Mouse (Mus musculus) heart, postnatal 4 days (tissue): ENCODE data around the gene E430018J23Rik. TPM values are rescaled to one million over a fixed set of nuclear protein-coding genes. Genes with fewer than 3 reads are reported as not detected.
"Not testable (repeated sequence)": the region's sequence is repeated elsewhere in the genome, so short reads cannot be mapped to it uniquely, and the experiment has no call there.

Experiments used
- DNase-seq: peaks from one replicate; pipeline ENCODE4 v3.0.0; 2021
- total RNA-seq, 2 experiments: library from RNA; stranded (reverse); gene quantifications; 2 replicates each; pipeline ENCODE4 v1.2.3; 2021

The E430018J23Rik gene
- total RNA-seq = 1 to 10 TPM; 4.0 to 4.8 TPM

GRCm38 (mm10) chr7:127393157-127393943 is at the start of gene E430018J23Rik:
E430018J23Rik (minus strand) TSS chr7:127393629.
- peak; percentile 98 for DNase-seq

GRCm38 (mm10) chr7:127437724-127438123 is 44.3 kb upstream of the E430018J23Rik start:
- peak; percentile 32 for DNase-seq

DNA sequence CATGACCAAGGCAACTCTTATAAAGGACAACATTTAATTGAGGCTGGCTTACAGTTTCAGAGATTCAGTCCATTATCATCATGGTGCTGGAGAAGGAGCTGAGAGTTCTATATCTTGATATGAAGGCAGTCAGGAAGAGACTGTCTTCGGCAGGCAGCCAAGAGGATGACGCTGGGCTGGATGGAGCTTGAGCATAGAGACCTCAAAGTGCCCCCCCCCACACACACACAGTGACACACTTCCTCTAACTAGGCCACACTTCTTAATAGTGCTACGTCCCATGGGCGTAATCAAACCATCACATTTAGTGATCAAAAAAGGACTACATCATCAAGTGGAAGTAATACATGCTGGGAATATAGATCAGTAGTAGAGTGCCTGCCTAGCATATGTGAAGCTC is 41.8 kb upstream of the E430018J23Rik start:
- DNase-seq = no peak

DNA sequence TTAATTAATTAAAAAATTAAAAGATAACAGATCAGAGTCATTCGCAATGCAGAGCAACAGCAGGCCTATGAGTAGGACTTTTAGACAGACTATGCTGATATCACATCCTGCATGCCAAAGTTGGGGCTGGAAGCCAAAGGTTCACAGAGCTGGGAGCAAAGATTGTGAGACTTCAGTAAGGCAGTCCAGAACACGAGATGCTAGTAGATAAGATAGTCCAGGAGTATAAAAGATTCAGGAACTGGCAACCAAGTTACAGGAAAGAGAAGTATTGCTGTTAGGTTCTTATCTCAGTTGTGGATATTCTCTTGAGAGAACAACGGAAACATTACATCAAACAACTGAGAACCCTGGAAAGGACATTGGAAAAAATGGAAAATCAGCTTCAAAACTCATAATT is 32.9 kb upstream of the E430018J23Rik start:
- no peak for DNase-seq

DNA sequence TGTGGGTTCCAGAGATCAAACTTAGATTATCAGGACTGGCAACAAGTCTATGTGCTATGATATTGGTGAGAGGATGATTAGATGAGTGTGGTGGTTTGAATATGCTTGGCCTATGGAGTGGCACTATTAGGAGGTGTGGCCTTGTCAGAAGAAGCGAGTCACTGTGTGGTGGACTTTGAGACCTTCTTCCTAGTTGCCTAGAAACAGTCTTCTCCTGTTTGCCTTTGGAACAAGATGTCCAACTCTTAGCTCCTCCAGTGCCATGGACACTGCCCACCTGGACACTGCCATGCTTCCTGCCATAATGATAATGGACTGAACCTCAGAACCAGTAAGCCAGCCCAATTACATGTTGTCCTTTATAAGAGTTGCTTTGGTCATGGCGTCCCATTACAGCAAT is 32.5 kb upstream of the E430018J23Rik start:
- no peak for DNase-seq

- no peak for DNase-seq
These were observed 31.9 kb upstream of the E430018J23Rik start for GRCm38 (mm10) chr7:127425291-127425690.

DNA sequence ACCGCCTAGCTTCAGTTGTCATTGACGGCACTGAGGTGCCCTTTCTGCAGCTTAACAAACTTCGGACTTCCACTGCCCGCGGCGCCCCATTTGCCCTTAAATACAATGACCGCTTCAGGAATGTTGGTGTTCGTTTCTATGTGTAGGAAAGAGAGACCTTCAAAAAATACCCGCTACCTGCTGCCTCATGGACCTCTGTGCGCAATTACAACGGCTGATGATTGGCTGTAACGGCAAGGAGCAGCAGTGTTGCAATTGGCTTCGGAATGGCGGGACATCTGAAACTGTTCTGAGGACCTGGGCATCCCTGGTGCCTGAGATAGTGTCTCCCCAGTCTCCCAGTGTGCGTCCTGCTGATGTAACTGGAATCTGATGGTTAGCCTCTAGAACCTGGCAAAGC is 28.8 kb upstream of the E430018J23Rik start:
- DNase-seq = peak; percentile 29

DNA sequence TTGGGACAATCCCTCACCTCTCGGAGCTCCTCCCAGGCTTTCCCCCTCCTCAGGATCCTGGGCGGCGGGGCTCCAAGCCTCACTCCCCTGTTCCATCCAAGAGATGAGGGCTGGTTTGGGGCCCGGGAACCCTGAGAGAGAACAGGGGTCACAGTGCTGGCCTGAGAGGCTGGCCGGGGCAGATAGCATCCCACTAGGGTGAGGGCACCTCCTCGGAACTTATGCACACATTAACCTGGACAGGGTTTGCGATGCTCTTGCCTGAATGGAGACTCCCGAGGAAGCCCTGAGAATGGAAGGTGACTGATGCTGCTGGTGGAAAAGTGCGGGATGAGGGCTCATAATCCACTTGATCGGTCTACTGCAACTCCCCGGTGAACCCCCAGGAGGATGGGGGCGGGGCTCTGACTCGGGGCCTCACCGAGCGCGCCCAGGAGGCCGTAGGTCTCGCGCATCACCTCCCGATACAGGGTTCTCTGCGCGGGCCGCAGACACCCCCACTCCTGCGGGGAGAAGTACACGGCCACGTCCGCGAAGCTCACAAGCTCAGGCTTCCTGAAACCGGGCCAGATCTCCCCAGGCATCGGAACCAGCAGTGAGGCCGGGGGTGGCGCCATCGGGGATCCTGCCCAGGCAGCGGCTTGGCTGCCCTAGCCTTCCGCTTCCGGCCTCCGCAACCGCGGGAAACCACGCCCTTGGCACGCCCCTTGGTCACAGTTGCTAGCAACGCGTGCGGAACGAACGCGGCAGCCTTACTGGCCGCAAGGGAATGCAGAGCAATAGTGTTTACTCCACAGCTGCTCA is 28.2 kb upstream of the E430018J23Rik start, which contains the start of gene Zfp688:
TSS of gene Zfp688 (minus strand) at position 681 of the 804 bp plus-strand sequence.
- peak; percentile 97 for DNase-seq

DNA sequence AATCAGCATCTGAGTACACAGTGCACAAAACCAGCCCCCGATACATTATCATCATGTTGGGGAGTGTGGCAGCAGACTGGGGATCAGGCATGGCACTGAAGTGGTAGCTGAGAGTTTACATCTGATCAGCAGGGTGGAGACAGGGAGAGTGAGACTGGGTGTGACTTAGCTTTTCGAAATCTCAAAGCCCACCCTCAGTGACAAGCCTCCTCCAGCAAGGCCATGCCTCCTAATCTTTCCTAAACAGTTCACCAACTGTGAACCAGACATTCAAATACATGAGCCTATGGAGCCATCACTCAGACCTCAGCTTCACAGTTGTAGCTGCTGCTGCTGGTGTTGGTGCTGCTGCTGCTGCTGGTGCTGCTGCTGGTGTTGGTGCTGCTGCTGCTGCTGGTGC is 18.0 kb upstream of the E430018J23Rik start:
- no peak for DNase-seq

DNA sequence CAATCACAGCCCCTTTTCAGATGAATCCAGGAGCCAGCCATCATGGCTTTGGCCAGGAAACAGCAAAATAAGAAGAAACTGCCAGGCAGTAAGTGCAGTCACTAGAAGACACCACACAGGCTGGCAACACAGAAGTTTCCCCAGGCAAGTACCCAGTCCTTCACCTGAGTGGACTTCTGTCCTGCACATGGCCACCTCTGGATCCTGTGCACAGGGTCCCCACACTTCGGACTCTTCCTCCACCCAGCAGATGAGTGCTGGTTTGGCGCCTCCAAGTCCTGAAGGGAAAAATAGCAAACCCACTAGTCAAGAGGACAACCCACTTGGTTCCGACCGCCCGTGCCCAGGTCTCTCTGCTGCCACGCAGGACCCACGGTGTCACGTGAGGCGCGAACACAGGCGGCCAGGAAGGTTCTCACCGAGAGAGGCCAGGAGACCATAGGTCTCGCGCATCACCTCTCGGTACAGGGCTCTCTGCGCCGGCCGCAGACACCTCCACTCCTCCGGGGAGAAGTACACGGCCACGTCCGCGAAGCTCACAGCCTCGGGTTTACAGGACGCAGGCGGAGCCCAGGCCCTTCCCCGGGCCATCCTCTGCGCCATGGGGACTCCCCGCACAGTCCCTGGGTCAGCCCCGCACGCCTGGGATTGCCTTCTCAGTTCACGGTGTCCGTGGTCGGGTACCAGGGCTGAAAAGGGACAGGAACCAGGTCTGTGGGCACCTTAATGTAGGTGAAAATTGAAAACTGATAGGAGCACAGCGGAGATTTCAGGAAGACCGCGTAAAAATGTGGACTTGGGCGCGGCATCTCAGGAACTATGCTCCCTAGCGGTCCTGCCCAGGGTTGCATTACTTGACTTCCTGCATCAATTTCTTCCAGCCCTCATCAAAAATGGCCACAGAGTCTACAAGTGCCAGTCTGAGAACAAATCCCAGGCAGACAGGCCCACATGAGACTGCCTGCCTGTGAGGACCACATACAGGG is 12.9 kb upstream of the E430018J23Rik start, which contains the start of gene Zfp764:
TSS of gene Zfp764 (minus strand) at position 821 of the 986 bp plus-strand sequence.
- DNase-seq = peak; percentile 93

DNA sequence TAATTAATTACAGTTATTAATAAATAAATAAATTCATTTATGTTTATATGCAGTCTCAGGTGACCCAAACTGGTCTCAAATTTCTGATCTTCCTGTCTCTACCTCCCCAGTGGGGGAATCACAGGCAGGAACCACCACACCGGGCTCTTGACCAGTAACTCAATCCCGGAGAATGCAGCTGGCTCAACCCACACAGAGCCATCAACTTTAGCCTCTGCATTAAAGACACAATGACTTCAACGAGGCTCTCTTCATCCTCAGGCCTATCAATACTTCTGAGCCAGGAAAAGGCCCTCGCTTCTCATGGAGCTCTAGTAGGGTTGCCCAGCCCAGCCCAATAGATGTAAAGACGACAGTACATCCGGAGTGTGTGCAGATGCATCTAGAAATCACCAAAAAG is 10.7 kb upstream of the E430018J23Rik start:
- not testable (repeated sequence) for DNase-seq

- no peak for DNase-seq
These were observed 9.6 kb upstream of the E430018J23Rik start for GRCm38 (mm10) chr7:127402980-127403379.

- DNase-seq = no peak
These were observed 6.9 kb upstream of the E430018J23Rik start for GRCm38 (mm10) chr7:127400355-127400754.

GRCm38 (mm10) chr7:127393944-127394333 is 510 bp upstream of the E430018J23Rik start:
- DNase-seq = no peak

GRCm38 (mm10) chr7:127392251-127392824 is 1.1 kb downstream of the E430018J23Rik start:
- no peak for DNase-seq

- DNase-seq = no peak
These were observed 1.9 kb downstream of the E430018J23Rik start for GRCm38 (mm10) chr7:127391538-127391937.

GRCm38 (mm10) chr7:127390306-127390705 is 3.1 kb downstream of the E430018J23Rik start:
- DNase-seq = no peak

- not testable (repeated sequence) for DNase-seq
These were observed 5.2 kb downstream of the E430018J23Rik start for GRCm38 (mm10) chr7:127388201-127388600.

GRCm38 (mm10) chr7:127386641-127387392 is 6.6 kb downstream of the E430018J23Rik start, which contains the start of gene 9130019O22Rik:
9130019O22Rik (minus strand) TSS chr7:127387166.
- DNase-seq = peak; percentile 93

GRCm38 (mm10) chr7:127385560-127385959 is 7.9 kb downstream of the E430018J23Rik start:
- not testable (repeated sequence) for DNase-seq
